Mouse (Mus musculus): Measurements from ENCODE around the gene Lrr1. TPM values are rescaled to one million over a fixed set of nuclear protein-coding genes. Genes with fewer than 3 reads are reported as not detected.
"Not testable (repeated sequence)": the region's sequence is repeated elsewhere in the genome, so short reads cannot be mapped to it uniquely, and the experiment has no call there.

Gene Lrr1
- polyA plus RNA-seq, 1 experiment from 2014 or later, result 26.3 TPM

GRCm38 (mm10) chr12:69158366-69158764 is 10.2 kb upstream of the Lrr1 start:
- H3K27ac ChIP-seq (ENCODE audit: low read depth, low read length), result peak overlapping the region; percentile 95
- WGBS, result under 1% methylated on average over 19 of the region's 19 CpGs
- H3K4me2 ChIP-seq (replicated peaks; ENCODE audit: low read depth, low read length), result peak overlapping the region; percentile 77
- H3K36me3 ChIP-seq (ENCODE audit: control insufficient read depth, insufficient read depth, low read length), result peaks cover 15% of the 10 kb centered on the region
- no peaks in the 10 kb centered on the region for H3K27me3 ChIP-seq (ENCODE audit: control insufficient read depth, insufficient read depth, low read length)
- no peak; the same call in 1 of the 2 replicates for ATAC-seq (ENCODE audit: low FRiP score, low TSS enrichment)
- H3K4me3 ChIP-seq (ENCODE audit: low read length), result peak overlapping the region; percentile 77
- H3K9me3 ChIP-seq (ENCODE audit: control insufficient read depth, low read length), result no peaks in the 10 kb centered on the region
- peak overlapping the region; percentile 93 for H3K9ac ChIP-seq (ENCODE audit: low read depth, low read length)
- H3K4me1 ChIP-seq (ENCODE audit: control insufficient read depth, insufficient read depth, low read length), result peaks cover 6% of the 10 kb centered on the region; the same call in 1 of the 2 replicates

DNA sequence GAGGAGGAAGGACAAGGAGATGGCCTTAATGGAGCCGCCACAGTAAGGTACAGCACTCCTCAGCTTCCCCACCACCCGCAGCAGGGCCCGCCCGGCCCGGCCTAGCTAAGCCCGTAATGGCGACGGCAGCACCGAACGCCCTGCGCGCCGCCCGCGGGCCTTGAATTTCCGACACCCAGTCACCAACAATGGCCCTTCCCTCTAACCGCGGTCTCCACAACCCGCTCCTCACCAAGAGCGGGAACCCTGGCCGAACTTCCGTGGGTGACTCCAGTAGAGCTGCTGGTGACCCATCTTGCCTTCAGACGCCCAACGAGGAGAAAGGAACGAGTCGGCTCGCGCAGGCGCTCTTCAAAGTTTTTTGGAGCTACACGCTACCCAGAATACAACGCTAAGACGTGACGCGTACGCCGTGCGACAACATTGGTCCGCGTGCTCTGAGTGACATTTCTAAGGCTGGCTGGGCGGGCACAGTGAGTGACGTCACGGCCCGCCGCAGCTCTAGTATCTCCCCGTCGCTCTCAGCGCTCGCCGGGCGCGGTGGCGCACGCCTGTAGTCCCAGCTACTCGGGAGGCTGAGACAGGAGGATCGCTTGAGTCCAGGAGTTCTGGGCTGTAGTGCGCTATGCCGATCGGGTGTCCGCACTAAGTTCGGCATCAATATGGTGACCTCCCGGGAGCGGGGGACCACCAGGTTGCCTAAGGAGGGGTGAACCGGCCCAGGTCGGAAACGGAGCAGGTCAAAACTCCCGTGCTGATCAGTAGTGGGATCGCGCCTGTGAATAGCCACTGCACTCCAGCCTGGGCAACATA is 9.6 kb upstream of the Lrr1 start, which contains the start of gene Rps29:
Gene Rps29, minus strand, starts transcription at position 422 of the 813 bp plus-strand sequence.
- H3K4me3 ChIP-seq (ENCODE audit: low read length), result peak within 1 kb of the TSS; percentile 77
- ATAC-seq (ENCODE audit: low FRiP score, low TSS enrichment), result peak; percentile 99
- under 1% methylated on average over 56 of the region's 68 CpGs for WGBS

DNA sequence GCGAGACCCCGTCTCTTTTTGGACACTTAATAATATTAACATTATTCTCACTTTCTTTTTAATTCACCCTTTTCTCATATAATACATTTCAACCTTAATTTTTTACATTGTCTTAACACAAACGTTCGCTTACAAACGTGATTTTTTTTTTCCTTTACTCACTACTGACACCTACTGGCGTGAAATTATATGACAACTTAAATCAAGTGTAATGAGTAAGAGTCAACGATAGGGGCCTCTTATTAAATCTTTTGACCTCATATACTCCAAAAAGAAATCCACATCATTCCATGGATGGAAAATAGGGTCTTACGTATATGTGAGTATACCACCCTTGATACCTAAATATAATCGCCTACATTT is 9.1 kb upstream of the Lrr1 start:
- 7% methylated on average over 9 of the region's 9 CpGs for WGBS
- Histone ChIP-seq H3K27me3 (ENCODE audit: control insufficient read depth, insufficient read depth, low read length) (no peaks in the 10 kb centered on the region), H3K9me3 (ENCODE audit: control insufficient read depth, low read length) (no peaks in the 10 kb centered on the region), H3K9ac (ENCODE audit: low read depth, low read length) (no peak overlapping the region), H3K4me1 (ENCODE audit: control insufficient read depth, insufficient read depth, low read length) (peaks cover 6% of the 10 kb centered on the region; the same call in 1 of the 2 replicates), H3K36me3 (ENCODE audit: control insufficient read depth, insufficient read depth, low read length) (peaks cover 15% of the 10 kb centered on the region), H3K4me3 (ENCODE audit: low read length) (peak overlapping the region; percentile 77; the same call in 1 of the 2 replicates), H3K4me2 (replicated peaks; ENCODE audit: low read depth, low read length) (0 out of 2 replicates have a peak overlapping the region, but pooled peaks have one; percentile 1), H3K27ac (ENCODE audit: low read depth, low read length) (no peak overlapping the region)
- ATAC-seq (ENCODE audit: low FRiP score, low TSS enrichment), result 0 out of 2 replicates have a peak, but pooled peaks have one; percentile 10

More for the DNA sequence above, 9.6 kb upstream of the Lrr1 start, which contains the start of gene Rps29:
- H3K4me1 ChIP-seq (ENCODE audit: control insufficient read depth, insufficient read depth, low read length); H3K27me3 ChIP-seq (ENCODE audit: control insufficient read depth, insufficient read depth, low read length); H3K9me3 ChIP-seq (ENCODE audit: control insufficient read depth, low read length): not testable (repeated sequence)
- Histone ChIP-seq H3K27ac (ENCODE audit: low read depth, low read length) (peak within 1 kb of the TSS; percentile 95), H3K9ac (ENCODE audit: low read depth, low read length) (peak within 1 kb of the TSS; percentile 93), H3K4me2 (replicated peaks; ENCODE audit: low read depth, low read length) (peak within 1 kb of the TSS; percentile 77), H3K36me3 (ENCODE audit: control insufficient read depth, insufficient read depth, low read length) (peaks cover 15% of the 10 kb centered on the region)

- WGBS, result 76% methylated on average over 2 of the region's 2 CpGs
- not testable (repeated sequence) for H3K9ac ChIP-seq (ENCODE audit: low read depth, low read length); ATAC-seq (ENCODE audit: low FRiP score, low TSS enrichment); H3K4me1 ChIP-seq (ENCODE audit: control insufficient read depth, insufficient read depth, low read length); H3K4me2 ChIP-seq (replicated peaks; ENCODE audit: low read depth, low read length); H3K9me3 ChIP-seq (ENCODE audit: control insufficient read depth, low read length); H3K4me3 ChIP-seq (ENCODE audit: low read length); H3K27ac ChIP-seq (ENCODE audit: low read depth, low read length); H3K27me3 ChIP-seq (ENCODE audit: control insufficient read depth, insufficient read depth, low read length)
- peaks cover 15% of the 10 kb centered on the region for H3K36me3 ChIP-seq (ENCODE audit: control insufficient read depth, insufficient read depth, low read length)
Observed at GRCm38 (mm10) chr12:69160677-69161076, 7.9 kb upstream of the Lrr1 start.

- not testable (repeated sequence) for H3K27ac ChIP-seq (ENCODE audit: low read depth, low read length); H3K27me3 ChIP-seq (ENCODE audit: control insufficient read depth, insufficient read depth, low read length); H3K36me3 ChIP-seq (ENCODE audit: control insufficient read depth, insufficient read depth, low read length); H3K4me2 ChIP-seq (replicated peaks; ENCODE audit: low read depth, low read length); H3K9me3 ChIP-seq (ENCODE audit: control insufficient read depth, low read length); ATAC-seq (ENCODE audit: low FRiP score, low TSS enrichment); H3K9ac ChIP-seq (ENCODE audit: low read depth, low read length); H3K4me3 ChIP-seq (ENCODE audit: low read length); H3K4me1 ChIP-seq (ENCODE audit: control insufficient read depth, insufficient read depth, low read length)
- 89% methylated on average over 4 of the region's 4 CpGs for WGBS
Observed at GRCm38 (mm10) chr12:69163586-69163985, 5.0 kb upstream of the Lrr1 start.

DNA sequence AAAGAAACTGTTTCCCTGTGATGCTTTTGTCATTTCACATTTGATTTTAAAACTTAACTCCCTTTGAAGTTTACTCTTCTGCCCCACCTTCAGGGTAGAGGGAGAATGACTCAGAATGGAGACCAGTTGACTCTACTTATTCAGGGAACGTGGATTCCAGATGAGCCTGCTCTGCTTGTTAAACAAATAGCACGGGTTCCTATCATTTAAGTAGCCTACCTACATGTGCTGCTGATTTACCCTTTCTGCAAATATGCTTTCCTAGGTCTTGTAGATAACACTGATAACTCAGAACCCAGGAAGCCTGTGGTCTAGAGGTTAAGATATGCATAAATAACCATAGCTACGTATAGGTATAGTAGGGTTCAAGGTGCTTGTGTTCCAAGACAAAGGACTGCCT is 3.7 kb upstream of the Lrr1 start:
- Histone ChIP-seq H3K36me3 (ENCODE audit: control insufficient read depth, insufficient read depth, low read length) (no peaks in the 10 kb centered on the region), H3K4me3 (ENCODE audit: low read length) (no peak overlapping the region), H3K9ac (ENCODE audit: low read depth, low read length) (no peak overlapping the region), H3K4me1 (ENCODE audit: control insufficient read depth, insufficient read depth, low read length) (peaks cover 3% of the 10 kb centered on the region; the same call in 1 of the 2 replicates), H3K27ac (ENCODE audit: low read depth, low read length) (no peak overlapping the region), H3K27me3 (ENCODE audit: control insufficient read depth, insufficient read depth, low read length) (no peaks in the 10 kb centered on the region), H3K9me3 (ENCODE audit: control insufficient read depth, low read length) (no peaks in the 10 kb centered on the region), H3K4me2 (replicated peaks; ENCODE audit: low read depth, low read length) (no peak overlapping the region)
- ATAC-seq (ENCODE audit: low FRiP score, low TSS enrichment), result no peak
- WGBS, result 54% methylated on average over 3 of the region's 3 CpGs

DNA sequence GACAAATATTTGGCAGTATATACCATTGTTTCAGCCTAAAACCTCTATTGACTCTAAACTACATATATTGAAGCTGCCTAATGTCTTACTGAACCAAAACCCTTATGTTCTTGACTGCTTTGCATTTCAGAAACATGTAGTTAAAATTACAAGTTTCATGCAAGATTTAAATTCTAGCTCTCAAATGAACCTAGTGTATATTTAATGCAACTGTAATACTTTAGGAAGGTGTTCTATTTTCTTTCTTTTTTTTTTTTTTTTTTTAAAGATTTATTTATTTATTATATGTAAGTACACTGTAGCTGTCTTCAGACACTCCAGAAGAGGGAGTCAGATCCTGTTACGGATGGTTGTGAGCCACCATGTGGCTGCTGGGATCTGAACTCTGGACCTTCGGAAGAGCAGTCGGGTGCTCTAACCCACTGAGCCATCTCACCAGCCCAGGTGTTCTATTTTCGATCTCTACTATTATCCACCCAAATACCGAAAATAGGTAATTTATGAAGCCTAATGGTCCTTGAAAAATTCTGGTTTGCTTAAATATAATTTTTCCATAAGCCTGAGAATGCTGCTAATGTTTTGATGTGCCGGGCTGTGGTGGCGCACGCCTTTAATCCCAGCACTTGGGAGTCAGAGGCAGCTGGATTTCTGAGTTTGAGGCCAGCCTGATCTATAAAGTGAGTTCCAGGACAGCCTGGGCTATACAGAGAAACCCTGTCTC is 1.6 kb upstream of the Lrr1 start:
- not testable (repeated sequence) for H3K4me3 ChIP-seq (ENCODE audit: low read length); H3K4me2 ChIP-seq (replicated peaks; ENCODE audit: low read depth, low read length); H3K27ac ChIP-seq (ENCODE audit: low read depth, low read length); ATAC-seq (ENCODE audit: low FRiP score, low TSS enrichment); H3K9ac ChIP-seq (ENCODE audit: low read depth, low read length); H3K36me3 ChIP-seq (ENCODE audit: control insufficient read depth, insufficient read depth, low read length); H3K27me3 ChIP-seq (ENCODE audit: control insufficient read depth, insufficient read depth, low read length); H3K4me1 ChIP-seq (ENCODE audit: control insufficient read depth, insufficient read depth, low read length); H3K9me3 ChIP-seq (ENCODE audit: control insufficient read depth, low read length)
- 69% methylated on average over 8 of the region's 8 CpGs for WGBS

- H3K4me3 ChIP-seq (ENCODE audit: low read length), result peak overlapping the region; percentile 84
- H3K27me3 ChIP-seq (ENCODE audit: control insufficient read depth, insufficient read depth, low read length), result no peaks in the 10 kb centered on the region
- ATAC-seq (ENCODE audit: low FRiP score, low TSS enrichment), result peak; percentile 51; the same call in 1 of the 2 replicates
- peaks cover 6% of the 10 kb centered on the region; the same call in 1 of the 2 replicates for H3K4me1 ChIP-seq (ENCODE audit: control insufficient read depth, insufficient read depth, low read length)
- H3K36me3 ChIP-seq (ENCODE audit: control insufficient read depth, insufficient read depth, low read length), result peaks cover 8% of the 10 kb centered on the region; the same call in 1 of the 2 replicates
- H3K9ac ChIP-seq (ENCODE audit: low read depth, low read length), result peak overlapping the region; percentile 71
- no peaks in the 10 kb centered on the region for H3K9me3 ChIP-seq (ENCODE audit: control insufficient read depth, low read length)
- 7% methylated on average over 18 of the region's 18 CpGs for WGBS
- H3K4me2 ChIP-seq (replicated peaks; ENCODE audit: low read depth, low read length), result peak overlapping the region; percentile 67
- peak overlapping the region; percentile 62; the same call in 1 of the 2 replicates for H3K27ac ChIP-seq (ENCODE audit: low read depth, low read length)
Observed at GRCm38 (mm10) chr12:69167656-69168460, 756 bp upstream of the Lrr1 start.

Data from kidney, embryonic 14.5 days (tissue).